Mouse (Mus musculus) gastrocnemius, adult 2 months (tissue): Measurements from ENCODE around the gene Cdc45. TPM values are rescaled to one million over a fixed set of nuclear protein-coding genes. Genes with fewer than 3 reads are reported as not detected.

Source experiments
- DNase-seq: peaks from one replicate; pipeline ENCODE4 v3.0.0; 2022
- H3K27ac ChIP-seq: fragments of 200-600 bp; 2 replicates; pipeline ENCODE4 v1.8.1; 2022; ENCODE audit warnings: mild to moderate bottlenecking
- H3K4me3 ChIP-seq: fragments of 200-600 bp; 2 replicates; pipeline ENCODE4 v1.8.1; 2022; ENCODE audit warnings: mild to moderate bottlenecking, moderate library complexity
- CTCF ChIP-seq: fragments of 200-600 bp; IDR thresholded peaks from 2 replicates; pipeline ENCODE4 v1.8.1; 2022; ENCODE audit warnings: antibody characterized with exemption, mild to moderate bottlenecking, moderate library complexity
- intact Hi-C: fragments of 180-260 bp; cut with DNase I; formaldehyde crosslinking; loops from one replicate; pipeline ENCODE4 v1.15.1; 2025
- total RNA-seq, 2 experiments: library from RNA; stranded (reverse); gene quantifications; 2 replicates each; pipeline ENCODE4 v1.2.3; 2021

Cdc45 gene
- total RNA-seq, 2 experiments from 2014 or later: 2.6 TPM

- DNase-seq: peak; percentile 43
- no peak overlapping the region for H3K27ac ChIP-seq
- intact Hi-C loops: no loop called here
- H3K4me3 ChIP-seq: no peak overlapping the region
- TF ChIP-seq CTCF: no peak
Measured at GRCm38 (mm10) chr16:18781810-18782209, 30.0 kb downstream of the Cdc45 start.

DNA sequence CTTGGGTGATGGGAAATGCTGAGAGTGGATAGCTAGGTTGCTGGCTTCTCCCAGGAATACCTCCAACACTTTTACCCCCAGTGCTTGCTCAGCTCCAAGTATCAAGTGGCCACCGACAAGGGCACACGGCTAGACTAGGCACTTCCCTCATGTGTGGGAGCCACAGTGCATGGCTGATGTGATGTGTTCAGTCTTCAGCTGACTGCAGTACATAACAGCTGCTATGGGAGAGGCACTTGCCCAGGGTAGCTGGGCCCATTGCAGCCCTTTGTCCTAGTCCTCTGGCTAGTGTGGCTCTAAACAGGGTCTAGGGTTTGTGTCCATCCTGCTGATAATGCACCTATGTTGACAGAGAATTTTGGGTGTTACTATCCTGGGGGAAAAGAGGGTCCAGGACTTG is 33.3 kb downstream of the Cdc45 start:
- H3K4me3 ChIP-seq: peak overlapping the region; percentile 79
- intact Hi-C loops: no loop called here
- no peak for DNase-seq
- H3K27ac ChIP-seq: peak overlapping the region; percentile 85
- TF ChIP-seq CTCF: no peak

GRCm38 (mm10) chr16:18777101-18778080 is 34.4 kb downstream of the Cdc45 start:
- peak; percentile 60 for DNase-seq
- no peak for TF ChIP-seq CTCF
- Histone ChIP-seq H3K27ac (peak overlapping the region; percentile 85), H3K4me3 (peak overlapping the region; percentile 79)
- intact Hi-C loops: no loop called here

GRCm38 (mm10) chr16:18776556-18777100 is 35.2 kb downstream of the Cdc45 start, which contains the start of gene Cldn5:
TSS of gene Cldn5 (plus strand) at chr16:18776847.
- peak; percentile 65 for DNase-seq
- Histone ChIP-seq H3K27ac (peak within 1 kb of the TSS; percentile 85), H3K4me3 (peak within 1 kb of the TSS; percentile 79)
- no peak for TF ChIP-seq CTCF
- intact Hi-C loops: no loop called here

DNA sequence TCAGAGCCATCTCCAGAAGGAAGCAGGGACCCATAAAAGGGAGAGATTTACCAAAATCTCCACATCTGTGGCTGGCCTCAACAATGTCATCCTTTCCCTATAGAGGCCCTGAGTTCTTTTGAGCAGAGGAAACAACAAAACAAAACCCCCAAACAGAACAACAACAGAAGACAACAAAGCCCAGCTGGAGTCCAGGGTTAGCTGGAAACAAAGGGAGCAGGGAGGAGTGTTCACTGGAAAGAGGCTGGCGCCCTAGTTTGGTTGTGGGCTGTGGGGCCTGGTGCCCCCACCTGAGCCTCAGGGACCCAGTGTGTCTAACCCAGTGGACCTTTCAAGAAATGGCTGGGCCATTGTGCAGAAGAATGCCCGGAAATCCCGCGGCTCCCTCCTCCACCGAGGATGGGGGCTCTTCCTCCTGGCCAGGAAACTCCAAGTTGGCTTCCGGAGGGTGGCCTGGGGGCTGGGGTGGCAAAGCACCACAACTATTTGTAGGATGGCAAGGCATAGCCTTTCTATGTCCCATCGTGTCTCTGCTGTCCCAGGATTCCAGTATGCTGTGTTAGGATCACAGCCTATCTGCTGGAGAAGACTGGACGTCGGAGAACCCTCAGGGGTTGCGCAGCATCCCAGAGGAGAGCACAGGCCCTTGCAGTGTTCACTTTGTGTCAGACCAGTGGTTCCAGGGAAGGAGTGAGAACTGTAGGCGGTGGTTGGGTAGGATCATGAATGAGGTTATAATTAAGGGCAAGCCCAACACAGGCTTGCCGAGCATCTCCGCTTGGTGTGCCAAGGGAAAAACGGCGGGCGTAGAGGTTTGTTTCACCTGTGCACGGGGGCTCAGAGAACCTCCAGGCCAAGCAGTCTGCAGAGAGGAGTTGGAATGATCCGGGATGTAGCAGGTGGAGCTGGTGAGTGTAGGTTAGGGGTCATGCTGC is 35.9 kb downstream of the Cdc45 start:
- intact Hi-C loops: no loop called here
- Histone ChIP-seq H3K4me3 (peak overlapping the region; percentile 79), H3K27ac (peak overlapping the region; percentile 85)
- no peak for TF ChIP-seq CTCF
- DNase-seq: peak; percentile 51

DNA sequence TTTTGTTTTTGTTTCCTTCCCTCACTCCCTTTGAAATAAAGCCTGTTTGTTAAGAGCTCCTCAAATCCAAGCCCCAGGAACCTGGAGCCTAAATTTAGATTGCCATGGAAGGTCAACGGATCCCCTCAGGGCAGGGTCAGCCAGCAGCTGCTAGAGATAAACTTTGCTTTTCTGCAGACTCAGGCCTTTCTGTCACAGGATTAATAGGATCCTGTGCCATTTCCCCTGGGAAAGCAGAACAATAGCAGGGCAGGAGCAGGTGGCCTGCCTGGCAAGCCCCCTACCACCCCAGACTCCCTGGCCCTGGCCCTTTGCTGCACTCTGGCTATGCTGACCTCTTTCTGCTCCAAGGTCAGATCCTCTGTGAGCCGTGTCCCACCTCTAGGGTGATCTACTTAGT is 37.9 kb downstream of the Cdc45 start:
- no peak for TF ChIP-seq CTCF
- intact Hi-C loops: no loop called here
- Histone ChIP-seq H3K27ac (peak overlapping the region; percentile 85), H3K4me3 (no peak overlapping the region)
- no peak for DNase-seq

DNA sequence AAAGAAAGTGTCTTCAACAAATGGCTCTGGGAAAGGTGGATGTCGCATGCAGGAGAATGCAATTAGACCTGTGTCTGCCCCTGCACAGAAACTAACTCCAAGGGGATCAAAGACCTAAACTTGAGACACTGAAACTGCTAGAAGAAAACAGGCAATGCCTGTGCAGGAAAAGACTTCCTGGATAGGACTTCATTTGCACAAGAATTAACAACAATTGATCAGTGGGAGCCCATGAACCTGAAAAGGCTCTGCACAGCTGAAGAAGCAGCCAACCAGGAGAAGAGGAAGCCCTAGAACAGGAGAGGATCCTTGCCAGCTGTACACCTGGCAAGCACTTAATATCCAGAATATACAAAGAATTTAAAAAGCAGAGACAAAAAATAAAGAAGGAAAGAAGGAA is 42.3 kb downstream of the Cdc45 start:
- Histone ChIP-seq H3K4me3 (no peak overlapping the region), H3K27ac (no peak overlapping the region)
- intact Hi-C loops: no loop called here
- DNase-seq: no peak
- TF ChIP-seq CTCF: no peak

DNA sequence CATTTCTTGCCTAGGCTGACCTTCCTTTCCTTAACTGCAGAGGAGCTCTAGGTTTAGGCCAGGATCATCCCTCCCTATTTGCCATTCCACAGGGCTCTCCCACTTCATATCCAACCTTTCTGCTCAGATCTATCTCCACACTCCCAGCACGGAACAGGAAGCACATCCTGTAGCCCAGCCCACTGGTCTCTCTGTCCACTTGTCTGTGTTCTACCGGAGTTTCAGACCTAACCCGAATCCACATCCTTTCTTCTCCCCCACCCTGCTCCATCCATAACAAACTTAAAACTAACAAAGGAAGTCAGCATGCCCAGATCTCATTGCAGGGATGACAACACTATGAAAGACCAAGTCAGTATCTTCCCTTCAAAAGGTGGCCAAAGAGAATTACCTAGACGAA is 45.4 kb downstream of the Cdc45 start:
- Histone ChIP-seq H3K4me3 (no peak overlapping the region), H3K27ac (no peak overlapping the region)
- DNase-seq: no peak
- intact Hi-C loops: no loop called here
- TF ChIP-seq CTCF: no peak

DNA sequence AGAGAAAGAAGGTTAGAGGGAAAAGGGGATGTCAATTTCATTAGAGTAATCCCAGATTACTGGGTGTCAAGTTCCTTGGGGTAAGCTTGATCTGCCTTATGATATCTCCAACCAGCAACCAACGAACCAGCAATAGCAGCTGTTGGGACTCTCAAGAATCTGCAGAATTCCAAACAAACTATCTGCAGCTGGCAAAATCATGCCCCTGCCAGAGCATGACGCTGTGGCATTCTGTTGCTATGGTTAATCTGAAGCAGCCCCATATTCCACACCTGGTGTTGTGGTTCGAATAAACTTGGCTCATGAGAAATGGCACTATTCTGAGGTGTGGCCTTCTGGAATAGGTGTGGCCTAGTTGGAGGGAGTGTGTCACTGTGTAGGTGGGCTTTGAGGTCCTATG is 48.8 kb downstream of the Cdc45 start:
- Histone ChIP-seq H3K27ac (no peak overlapping the region), H3K4me3 (no peak overlapping the region)
- no peak for TF ChIP-seq CTCF
- intact Hi-C loops: no loop called here
- DNase-seq: no peak

GRCm38 (mm10) chr16:18761734-18762133 is 50.1 kb downstream of the Cdc45 start:
- no peak overlapping the region for H3K4me3 ChIP-seq
- TF ChIP-seq CTCF: no peak
- no peak for DNase-seq
- intact Hi-C loops: no loop called here
- H3K27ac ChIP-seq: peak overlapping the region; percentile 56

DNA sequence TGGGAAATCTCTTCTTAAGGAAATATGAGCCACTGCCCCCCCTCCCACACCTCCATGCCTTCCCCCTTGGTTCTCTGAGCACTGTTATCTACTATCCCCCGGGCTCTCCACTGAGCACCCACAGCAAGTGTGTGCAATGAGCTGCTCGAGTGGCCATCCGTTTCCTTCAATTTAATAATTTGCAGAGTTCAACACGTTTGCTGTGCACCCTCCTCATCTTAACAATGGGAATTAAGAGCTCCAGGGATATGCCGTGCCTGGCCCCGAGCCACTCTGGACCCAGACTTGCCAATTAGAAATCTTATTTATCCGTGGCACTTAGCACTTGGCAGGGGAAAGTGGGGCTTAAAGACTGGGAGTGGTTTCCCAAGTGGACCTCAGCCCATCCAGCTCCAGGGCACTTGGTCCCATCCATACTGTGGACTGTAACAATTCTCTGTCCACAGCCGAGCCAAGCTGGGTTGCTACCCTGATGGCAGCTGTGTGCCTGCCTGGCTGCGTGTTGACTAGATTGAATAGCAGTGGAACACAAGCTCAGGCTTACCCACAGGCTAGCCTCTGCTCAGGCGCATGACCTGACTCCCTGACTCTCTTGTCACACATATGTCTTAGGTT is 59.8 kb downstream of the Cdc45 start:
- H3K27ac ChIP-seq: no peak overlapping the region
- no peak for TF ChIP-seq CTCF
- intact Hi-C loops: no loop called here
- H3K4me3 ChIP-seq: no peak overlapping the region
- no peak for DNase-seq

- H3K27ac ChIP-seq: no peak overlapping the region
- intact Hi-C loops: no loop called here
- no peak overlapping the region for H3K4me3 ChIP-seq
- DNase-seq: no peak
- TF ChIP-seq CTCF: no peak
Measured at GRCm38 (mm10) chr16:18751101-18751500, 60.7 kb downstream of the Cdc45 start.
